Mouse (Mus musculus): ENCODE results near the gene Dst.

Gene Dst

GRCm38 (mm10) chr1:33975333-33975732 lies 67.3 kb downstream of the Dst start:
- DNase-seq (ENCODE audit: low spot score in 2 of 2), result no peak

- DNase-seq (ENCODE audit: low spot score in 2 of 2), result no peak
These were observed 69.8 kb downstream of the Dst start for GRCm38 (mm10) chr1:33977832-33978231.

GRCm38 (mm10) chr1:33980420-33980819 lies 72.4 kb downstream of the Dst start:
- no peak for DNase-seq (ENCODE audit: low spot score in 2 of 2)

GRCm38 (mm10) chr1:33989643-33990042 lies 81.6 kb downstream of the Dst start:
- DNase-seq (ENCODE audit: low spot score in 2 of 2), result no peak

DNA sequence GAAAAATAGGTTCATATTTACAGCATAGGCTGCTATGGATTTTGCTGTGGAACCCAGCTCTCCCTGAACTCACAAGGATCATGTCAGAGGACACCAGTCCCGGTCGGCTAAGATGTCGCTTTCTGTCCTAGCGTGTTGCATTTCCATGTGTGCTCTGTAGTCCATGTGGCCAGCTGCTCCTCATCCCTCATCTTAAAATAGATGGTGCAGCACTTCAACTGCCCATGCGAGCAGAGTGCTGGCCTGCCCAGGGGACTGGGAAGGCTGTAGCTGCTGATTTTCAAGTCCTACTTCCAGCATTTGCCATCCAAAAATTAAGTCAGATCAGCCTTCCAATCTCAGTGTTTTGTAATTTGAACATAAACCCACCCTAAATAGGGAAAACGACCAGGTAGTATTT lies 83.0 kb downstream of the Dst start:
- DNase-seq (ENCODE audit: low spot score in 2 of 2), result no peak

DNA sequence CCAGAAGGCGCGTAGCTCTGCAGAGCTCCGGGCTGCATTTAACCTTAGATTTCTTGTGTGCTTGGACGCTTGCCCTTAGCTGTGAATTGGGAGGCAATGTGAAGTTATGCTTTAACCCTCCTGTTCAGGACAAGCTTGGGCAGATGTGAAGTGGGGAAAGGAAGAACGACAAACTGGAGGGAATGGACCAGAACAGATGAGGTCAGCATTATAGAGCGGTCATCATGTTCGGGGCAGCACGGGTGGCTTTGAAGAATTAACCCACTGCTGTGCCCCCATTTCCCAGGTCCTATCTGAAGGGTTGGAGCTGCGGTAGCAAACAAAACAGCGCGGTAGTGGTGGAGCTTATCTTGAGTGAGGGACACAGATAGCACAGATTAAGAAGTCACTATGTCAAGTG lies 84.8 kb downstream of the Dst start:
- no peak for DNase-seq (ENCODE audit: low spot score in 2 of 2)

- no peak for DNase-seq (ENCODE audit: low spot score in 2 of 2)
These were observed 86.2 kb downstream of the Dst start for GRCm38 (mm10) chr1:33994201-33994600.

DNA sequence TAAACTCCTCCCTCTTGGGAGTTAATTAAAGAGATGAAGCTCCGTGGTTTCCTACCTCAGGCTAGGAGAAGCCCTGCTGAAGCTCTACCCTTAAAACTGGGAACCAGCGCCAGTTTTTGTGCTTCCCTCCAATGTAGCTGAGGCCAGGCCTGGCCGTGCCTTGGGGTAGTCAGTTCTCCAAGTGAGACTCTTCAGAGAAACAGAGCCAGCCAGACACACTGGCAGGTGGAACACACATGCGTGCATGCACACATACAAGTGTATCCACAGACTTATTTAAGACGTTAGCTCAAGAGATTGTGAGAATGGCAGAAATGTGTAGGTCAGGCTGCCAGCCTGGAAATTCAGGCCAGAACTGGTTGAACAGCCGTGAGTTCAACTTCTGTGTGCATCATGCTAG lies 87.4 kb downstream of the Dst start:
- no peak for DNase-seq (ENCODE audit: low spot score in 2 of 2)

GRCm38 (mm10) chr1:33996105-33996887 lies 88.3 kb downstream of the Dst start:
- no peak for DNase-seq (ENCODE audit: low spot score in 2 of 2)

- no peak for DNase-seq (ENCODE audit: low spot score in 2 of 2)
These were observed 94.3 kb downstream of the Dst start for GRCm38 (mm10) chr1:34002321-34002720.

- DNase-seq (ENCODE audit: low spot score in 2 of 2), result no peak
These were observed 94.9 kb downstream of the Dst start for GRCm38 (mm10) chr1:34002970-34003369.

DNA sequence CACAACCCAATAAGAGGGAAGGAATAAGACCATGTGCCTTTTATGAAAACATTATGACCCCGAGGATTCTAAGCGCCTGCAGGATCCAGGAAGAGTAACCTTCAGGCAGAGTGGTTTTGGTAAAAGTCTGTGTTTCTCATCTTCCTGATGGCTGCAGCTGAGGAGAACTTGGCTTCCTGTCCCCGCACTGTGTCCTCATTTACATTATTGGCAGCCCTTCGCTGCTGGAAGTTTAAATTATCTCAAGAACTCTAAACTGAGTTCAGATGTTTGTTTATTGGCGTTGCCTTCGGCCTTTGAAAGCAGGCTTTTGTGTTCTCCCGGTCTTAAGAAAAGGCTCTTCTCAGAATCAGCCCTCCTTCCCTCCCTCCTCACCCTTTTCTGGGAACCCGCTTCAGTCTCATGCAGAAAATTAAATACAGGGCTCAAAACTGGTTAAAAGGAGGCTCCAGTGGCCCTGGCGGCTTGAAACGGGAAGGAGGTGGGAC lies 97.3 kb downstream of the Dst start:
- no peak for DNase-seq (ENCODE audit: low spot score in 2 of 2)

DNA sequence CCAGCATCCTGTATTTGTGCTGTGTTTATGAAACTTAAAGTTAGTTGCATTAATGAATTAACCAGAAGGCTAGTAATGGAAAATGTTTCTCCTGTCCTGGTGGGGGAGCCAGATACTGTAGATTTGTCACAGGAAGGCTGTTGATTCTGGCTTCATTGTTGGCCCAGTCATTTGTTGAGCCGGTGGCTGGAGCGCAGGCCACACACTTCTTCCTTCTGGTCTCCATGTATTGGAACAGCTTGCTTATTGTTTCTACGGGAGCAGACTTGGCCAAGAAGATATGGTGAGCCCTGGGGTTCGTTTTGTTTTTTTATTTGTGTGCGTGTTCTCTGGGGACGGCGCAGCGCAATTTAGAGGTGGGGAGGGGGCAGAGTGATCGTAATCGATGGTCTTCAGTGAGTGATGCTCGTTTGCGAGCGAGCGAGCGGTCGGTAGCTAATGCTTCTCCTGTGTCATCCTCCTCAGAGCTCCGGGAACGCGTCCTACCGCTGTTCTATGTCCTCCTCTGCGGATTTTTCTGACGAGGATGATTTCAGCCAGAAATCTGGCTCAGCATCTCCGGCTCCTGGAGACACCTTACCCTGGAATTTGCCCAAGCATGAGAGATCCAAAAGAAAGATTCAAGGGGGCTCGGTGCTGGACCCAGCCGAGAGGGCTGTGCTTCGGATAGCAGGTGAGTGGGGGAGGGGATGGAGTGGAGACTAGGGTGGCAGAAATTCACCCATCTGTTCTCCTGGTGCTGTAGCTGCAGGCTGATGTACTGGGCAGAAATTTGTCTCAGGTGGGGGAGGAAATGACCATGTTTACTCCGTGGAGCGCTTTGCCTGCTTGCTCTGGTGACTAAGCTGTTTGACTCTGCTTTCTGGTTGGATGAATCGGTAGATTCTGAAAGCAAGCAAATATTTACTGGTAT lies 98.0 kb downstream of the Dst start:
- DNase-seq (ENCODE audit: low spot score in 2 of 2), result peak; percentile 64 to 74

DNA sequence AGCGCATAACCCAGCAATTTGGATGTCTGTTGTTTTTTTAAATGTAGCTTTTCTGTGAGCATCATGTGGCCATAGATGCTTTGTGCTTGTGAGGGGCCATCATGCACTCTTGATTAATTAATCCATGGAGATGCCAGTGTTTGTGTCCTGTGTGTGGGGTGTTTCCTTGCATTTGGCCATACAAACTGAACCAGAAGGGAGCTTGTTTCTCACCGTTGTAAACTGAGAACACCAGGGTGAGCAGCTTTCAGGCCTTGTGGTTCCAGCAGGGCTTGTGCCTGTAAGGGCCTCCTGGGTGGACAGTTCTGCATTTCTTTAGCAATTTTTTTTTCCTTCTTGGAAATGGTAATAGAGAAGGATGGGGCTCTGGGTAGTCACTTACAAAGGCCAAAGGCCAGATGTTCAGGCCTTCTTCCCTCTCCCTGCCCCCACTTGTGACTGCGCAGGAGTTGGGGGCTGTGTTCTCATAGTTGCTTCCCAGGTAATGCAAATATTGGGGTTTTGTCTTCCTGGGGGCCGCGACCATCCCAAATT lies 98.9 kb downstream of the Dst start:
- DNase-seq (ENCODE audit: low spot score in 2 of 2), result no peak

GRCm38 (mm10) chr1:34007379-34007778 lies 99.4 kb downstream of the Dst start:
- DNase-seq (ENCODE audit: low spot score in 2 of 2), result peak in 1 of 2 experiments; percentile 29

- peak; percentile 49 to 56 for DNase-seq (ENCODE audit: low spot score in 2 of 2)
These were observed 103.1 kb downstream of the Dst start for GRCm38 (mm10) chr1:34011051-34011677.

DNA sequence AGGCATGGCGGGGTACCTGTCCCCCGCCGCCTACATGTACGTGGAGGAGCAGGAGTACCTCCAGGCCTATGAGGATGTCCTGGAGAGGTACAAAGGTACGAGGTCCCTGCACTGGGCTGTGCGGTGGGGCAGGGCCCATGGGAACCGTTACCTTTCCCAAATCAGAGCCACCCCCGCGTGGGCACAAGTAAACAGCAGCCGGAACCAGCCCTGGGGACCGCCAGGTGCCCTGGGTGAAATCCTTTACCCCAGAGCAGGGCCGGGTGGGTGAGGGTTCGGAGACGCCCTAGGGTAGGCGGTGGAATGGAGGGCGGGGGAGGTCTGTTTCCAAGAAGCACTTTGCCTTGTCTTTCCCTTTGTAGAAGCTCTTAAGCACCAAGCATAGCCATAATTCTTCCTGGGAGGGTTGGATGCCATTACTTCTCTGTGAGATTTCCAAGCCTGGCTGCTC lies 103.8 kb downstream of the Dst start:
- peak in 1 of 2 experiments; percentile 33 for DNase-seq (ENCODE audit: low spot score in 2 of 2)

DNA sequence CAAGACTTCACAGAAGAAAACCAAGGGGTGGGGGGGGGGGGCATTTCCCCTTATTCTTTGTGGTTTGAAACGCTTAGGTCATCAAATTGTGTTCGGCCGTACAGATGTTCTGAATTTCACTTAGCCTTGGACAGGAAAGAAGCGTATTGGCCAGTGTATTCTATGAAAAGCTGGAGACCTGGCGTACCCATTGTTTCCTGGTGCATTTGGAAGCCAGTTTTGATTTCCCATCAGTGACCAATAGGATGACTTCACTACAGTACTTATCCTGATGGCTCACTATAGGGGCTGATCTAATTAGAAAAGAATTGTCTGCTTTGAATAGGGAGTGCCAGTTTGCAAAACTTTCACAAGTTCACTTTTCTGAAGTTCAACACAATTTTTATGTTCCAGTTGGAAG lies 105.5 kb downstream of the Dst start:
- DNase-seq (ENCODE audit: low spot score in 2 of 2), result no peak

- no peak for DNase-seq (ENCODE audit: low spot score in 2 of 2)
These were observed 108.8 kb downstream of the Dst start for GRCm38 (mm10) chr1:34016780-34017179.

- DNase-seq (ENCODE audit: low spot score in 2 of 2), result no peak
These were observed 109.3 kb downstream of the Dst start for GRCm38 (mm10) chr1:34017323-34017722.

- DNase-seq (ENCODE audit: low spot score in 2 of 2), result no peak
These were observed 112.6 kb downstream of the Dst start for GRCm38 (mm10) chr1:34020599-34020998.

DNA sequence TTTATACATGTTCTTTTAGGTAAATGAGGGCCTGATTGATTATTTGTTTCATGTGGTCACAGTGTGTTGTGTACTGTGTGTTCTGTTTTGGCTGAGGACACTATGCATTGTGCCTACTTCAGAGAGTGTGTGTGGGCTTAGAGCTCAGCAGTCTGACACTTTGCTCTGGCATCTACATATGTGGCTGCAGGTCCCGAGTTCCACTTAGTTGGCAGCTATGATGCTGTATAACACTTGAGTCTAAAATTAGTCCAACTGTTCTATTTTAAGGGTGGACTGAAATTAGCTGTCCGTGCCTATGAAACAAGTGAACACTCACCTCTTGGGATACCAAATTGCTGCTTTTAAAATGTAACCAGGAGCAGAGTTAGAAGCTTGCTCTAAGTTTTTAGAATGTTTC lies 113.5 kb downstream of the Dst start:
- DNase-seq (ENCODE audit: low spot score in 2 of 2), result no peak
